Mouse (Mus musculus) cerebellum, postnatal 25 days (tissue): Measurements from ENCODE around the gene Gm12830.
A peak's percentile ranks its signal among the peaks of the same experiment; 100 is the strongest.

ENCODE experiments used
- DNase-seq, 2 experiments: peaks; one replicate each; pipeline ENCODE4 v3.0.0; 2021; ENCODE audit warnings: mixed read lengths in 2 of 2

The Gm12830 gene

DNA sequence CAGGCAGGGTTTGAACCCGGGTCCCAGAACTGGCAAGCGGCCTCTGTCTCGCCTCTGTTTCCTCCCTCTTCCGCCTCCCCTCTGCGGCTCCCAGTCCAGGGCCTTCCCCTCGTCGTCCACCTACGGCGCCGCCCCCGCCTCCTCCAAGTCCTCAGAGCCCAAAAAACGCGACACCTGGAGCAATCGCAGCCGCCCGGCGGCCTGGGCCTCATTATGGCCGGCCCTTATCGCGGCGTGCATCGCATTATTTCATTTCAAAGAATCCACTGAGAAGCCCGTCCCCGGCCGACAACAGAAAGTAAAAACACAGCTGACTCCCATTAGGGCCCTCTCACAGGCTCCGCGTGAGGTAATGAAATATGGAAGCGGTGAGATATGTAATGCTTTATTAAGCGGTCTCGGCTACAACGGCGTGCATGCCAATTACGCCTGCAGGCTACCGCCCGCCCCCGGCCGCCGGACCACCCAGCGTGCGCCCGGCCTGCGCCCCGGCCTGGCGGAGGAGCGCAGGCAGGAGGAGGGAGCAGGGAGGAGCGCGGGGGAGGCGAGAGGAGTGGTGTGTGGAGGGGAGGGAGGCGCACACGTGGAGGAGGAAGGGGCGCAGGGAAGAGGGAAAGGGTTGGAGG, at the start of gene Gm12830:
Gm12830 (plus strand) TSS at position 156 of the 626 bp plus-strand sequence.
- peak; percentile 50 to 60 for DNase-seq

DNA sequence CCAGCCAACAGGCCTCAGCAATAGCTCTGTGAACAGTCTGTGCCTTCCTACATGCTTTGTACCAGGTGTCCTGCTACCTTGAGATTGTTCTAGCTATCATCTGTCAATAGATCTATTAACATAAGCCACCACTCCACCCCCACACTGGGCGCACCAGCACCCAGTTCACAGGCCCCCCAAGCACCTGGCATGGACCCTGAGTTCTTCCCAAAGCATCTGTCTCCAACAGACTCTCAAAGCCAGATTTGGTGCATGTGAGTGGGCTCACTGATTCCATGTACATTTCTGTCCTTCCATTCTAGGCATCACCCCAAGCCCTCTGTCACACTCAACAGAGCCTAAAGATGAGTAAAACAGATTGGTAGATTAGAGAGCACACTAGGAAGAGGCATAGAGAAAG, 48.2 kb upstream of the Gm12830 start:
- DNase-seq = no peak

DNA sequence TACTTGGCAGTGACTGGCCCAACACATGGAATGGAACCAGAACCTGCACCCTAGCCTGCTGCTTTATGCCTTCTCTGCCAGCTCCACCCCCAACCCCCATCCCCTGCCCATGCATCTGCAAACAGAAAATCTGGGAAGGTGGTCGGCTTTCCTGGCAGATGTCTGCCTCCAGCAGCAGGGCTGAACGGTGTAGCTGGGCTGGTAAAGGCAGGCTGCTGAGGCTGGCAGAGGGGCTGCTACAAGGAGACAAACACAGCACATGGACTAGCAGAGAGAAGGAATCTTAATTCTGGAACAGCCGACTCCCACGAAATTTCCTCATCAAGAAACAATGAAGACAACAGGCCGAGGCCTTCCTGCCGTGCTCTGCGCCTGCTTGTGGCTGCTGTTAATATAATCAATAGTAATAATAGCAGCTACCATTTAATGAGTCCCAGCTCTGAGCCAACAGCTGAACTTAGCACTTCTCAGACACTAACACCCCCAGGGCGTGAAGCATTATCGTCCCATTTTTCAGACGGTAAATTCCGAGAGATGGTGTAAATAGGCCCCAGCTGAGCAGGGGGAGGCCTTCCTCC, 43.8 kb upstream of the Gm12830 start:
- no peak for DNase-seq

GRCm38 (mm10) chr4:114778716-114779474, 42.6 kb upstream of the Gm12830 start:
- no peak for DNase-seq

DNA sequence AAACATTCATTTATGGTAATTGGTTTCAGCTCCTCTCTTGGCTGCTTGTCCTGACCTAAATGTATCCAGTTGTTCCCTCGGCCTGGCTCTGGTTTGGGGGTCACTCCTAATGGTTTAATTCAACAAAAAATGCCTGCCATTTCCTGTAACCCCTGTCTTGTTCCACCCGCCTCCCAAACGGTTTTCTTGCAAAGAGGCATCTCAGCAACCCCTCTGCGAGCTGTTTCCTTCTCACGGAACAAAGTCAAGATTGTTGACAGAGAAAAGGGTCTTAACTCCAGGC, 42.1 kb upstream of the Gm12830 start:
- DNase-seq = no peak

DNA sequence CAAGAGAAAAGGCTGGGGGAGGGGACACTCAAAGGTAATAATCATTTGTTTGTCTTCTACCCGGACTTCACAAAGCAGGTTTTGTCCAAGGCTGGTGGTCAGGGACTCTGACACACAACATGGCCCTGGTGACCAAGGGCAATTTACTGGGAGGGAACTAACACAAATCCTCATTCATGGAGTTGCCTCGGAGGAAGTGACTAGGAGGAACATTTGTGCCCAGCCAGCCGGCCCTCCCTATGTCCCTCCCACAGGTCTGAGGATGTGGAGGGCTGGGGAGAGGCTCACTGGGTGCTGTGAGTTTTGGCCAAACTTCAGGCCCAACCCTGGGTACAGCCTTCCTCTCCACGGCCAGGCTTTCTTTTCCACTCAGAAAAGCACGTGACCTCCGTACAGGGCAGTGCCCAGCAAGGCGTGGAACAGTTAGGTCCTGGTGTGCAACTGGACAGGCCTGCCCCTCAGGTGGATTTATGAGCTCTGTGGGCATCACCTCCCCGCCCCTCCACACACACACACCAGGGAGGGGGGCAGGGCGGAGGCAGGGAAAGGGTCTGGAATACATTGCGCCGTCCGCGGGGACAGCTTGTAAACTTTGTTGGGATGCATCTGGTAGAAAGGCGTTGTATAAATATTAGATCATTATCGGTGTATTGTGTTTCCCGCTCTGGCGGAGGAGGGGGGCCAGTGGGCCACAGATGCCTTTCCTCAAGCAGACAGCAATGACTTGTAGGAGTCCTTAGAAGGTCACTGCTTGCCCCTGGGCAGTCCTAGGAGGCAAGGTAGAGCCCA, 41.6 kb upstream of the Gm12830 start:
- no peak for DNase-seq

DNA sequence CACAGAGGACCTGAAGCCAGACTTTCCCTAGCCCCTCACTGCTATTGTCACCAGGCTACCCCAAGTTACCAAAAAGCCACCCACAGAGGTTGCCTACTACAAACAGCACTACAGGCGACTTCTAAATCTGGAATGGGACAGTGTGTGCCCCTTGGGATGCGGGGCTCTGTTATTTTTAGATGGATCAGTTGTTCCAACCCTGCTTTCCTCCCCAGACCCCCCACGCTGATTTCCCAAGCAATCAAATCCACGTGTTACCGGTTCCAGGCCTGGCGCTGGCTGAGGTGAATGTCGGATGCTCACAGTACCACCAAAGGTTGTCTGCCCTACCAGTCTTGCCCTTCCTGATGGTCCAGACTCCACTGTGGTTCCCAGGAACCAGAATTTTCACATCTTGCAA, 38.7 kb upstream of the Gm12830 start:
- no peak for DNase-seq

DNA sequence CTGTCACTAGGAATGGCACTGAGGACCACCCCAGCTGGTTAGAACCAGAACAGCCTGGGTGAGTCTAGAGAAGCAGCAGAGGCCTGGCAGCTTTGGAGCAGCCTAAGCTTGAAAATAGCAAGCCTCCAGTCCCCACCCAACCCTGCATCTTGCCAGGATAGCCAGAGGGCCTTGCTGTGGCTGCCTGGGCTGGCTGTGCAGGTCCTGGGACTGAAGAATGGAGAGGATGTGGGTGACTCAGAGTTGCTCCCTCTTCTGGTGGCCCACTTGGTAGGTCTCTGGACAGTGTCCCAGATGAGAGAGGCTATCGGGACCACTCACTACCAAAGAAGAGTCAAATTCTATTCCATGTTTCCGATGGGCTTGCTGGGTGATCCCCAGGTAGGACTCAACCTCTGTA, 36.8 kb upstream of the Gm12830 start:
- DNase-seq = no peak

DNA sequence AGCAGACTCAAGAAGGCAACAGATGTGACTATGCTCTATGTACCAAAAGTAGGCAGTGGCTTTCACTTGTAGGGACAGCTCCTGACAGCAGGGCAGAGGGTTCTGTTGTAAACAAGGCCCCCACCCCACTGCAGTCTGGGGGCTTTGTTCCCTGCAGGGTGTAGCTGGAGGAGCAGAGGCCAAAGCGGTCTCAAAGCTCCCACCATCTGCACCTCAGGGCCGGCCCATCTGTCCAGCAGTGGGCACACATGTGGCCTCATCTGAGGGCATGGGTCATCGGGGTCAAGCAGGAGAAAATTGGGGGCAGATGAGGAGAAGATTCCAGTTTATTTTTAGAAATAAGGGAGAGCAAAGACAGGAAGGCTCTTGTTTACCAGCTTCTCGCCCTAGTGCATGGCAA, 32.7 kb upstream of the Gm12830 start:
- no peak for DNase-seq

DNA sequence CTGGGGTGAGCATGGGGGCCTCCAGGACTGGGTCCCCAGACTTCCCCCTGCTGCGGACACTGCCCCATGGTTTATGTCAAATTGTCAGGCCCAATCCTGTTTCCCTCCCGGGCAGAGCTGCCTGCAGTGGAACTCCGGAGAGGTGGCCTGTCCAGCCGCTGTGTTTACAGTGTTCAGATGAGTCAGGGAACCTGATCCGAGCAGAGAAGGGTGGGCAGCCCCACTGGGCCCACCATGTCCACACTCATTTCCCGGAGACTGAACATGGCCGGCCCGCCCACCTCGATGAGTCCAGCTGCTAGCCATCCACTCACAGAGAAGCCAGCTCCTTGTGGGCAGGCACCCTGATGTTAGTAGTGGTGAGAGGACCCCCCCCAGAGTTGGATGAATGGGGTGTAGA, 29.9 kb upstream of the Gm12830 start:
- no peak for DNase-seq

DNA sequence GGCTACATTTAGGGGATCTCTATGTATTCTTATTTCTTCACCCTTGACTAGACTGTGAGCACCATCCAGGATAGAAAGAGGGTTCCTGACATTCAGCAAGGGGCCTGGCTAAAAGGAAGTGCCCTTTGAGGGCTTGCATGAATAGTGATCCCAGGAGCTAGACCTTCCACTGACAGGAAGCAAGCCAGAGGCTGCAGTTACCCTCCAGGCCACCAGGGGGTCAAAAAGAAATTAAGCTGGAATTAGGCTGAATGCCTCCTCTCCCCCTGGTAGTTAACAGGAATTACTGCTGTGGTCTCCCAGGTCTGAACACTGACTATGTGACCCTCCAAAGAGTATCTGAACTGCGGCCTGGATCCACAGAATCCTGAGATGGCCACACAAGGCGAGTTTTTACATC, 27.7 kb upstream of the Gm12830 start:
- no peak for DNase-seq

DNA sequence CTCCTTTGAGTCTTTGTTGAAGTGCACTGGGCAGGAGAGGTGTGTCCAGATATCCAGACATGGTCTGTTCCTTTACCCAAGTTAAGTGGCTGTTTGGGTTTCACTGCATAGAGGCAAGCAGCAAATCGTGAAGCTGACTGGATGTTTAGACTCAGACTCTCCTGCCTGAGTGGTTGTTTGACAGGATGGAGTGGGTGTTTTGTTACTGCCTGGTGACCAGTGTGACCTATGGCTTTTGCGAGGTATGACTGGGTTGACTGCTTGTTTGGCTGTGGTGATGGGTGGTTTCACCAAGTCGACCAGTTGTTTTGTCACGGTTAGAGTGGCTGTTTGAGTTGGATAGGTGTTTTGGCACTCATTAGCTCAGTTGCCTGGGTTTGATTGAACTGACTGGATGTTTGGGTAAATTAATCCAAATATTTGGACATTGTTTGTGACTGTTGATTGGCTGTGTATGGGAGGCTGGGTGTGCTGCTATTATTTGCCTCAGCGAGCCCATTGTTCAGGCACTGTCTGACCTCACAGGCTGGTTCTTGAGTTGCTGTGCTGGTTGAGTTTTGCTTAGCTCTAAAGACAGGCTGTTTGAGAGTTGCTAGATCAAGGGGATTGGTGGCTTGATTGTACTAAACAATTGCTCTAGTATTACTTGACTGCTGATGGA, 24.1 kb upstream of the Gm12830 start:
- no peak for DNase-seq

GRCm38 (mm10) chr4:114798041-114798624, 23.4 kb upstream of the Gm12830 start:
- DNase-seq = no peak

DNA sequence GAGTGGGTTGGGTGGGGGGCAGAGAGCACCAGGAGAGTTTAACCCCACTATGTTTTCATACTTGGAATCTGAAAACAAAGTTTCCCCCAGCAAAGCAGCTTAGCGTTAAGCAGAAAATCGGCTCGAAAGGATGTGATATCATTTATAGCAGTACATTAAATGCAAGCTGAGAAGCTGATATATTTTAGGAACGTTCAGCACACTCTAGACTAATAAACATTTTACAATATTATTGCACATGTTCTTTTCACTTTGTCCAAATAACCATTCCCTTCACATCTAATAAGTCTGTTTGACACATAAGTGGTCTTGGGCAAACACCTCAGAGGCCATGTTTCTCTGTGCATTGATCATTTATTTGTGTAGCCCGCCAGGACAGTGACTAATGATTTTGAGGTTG, 17.4 kb upstream of the Gm12830 start:
- DNase-seq = no peak

- DNase-seq = no peak
These were observed 2.4 kb upstream of the Gm12830 start for GRCm38 (mm10) chr4:114818963-114819702.

- no peak for DNase-seq
These were observed 13.5 kb downstream of the Gm12830 start for GRCm38 (mm10) chr4:114834770-114835581.

GRCm38 (mm10) chr4:114841336-114841920, 19.9 kb downstream of the Gm12830 start:
- DNase-seq = no peak

GRCm38 (mm10) chr4:114842376-114842960, 20.9 kb downstream of the Gm12830 start:
- no peak for DNase-seq

GRCm38 (mm10) chr4:114843097-114843721, 21.7 kb downstream of the Gm12830 start:
- DNase-seq = no peak

GRCm38 (mm10) chr4:114844600-114844999, 23.1 kb downstream of the Gm12830 start:
- no peak for DNase-seq
